Mouse (Mus musculus): Measurements from ENCODE around the gene Nectin2.

Nectin2 gene

GRCm38 (mm10) chr7:19745971-19746370 is 4.3 kb downstream of the Nectin2 start:
- DNase-seq (ENCODE audit: low read depth, low spot score): no peak

- no peak for DNase-seq (ENCODE audit: low read depth, low spot score)
Measured at GRCm38 (mm10) chr7:19744590-19745385, 5.5 kb downstream of the Nectin2 start.

GRCm38 (mm10) chr7:19743791-19744190 is 6.5 kb downstream of the Nectin2 start:
- no peak for DNase-seq (ENCODE audit: low read depth, low spot score)

- no peak for DNase-seq (ENCODE audit: low read depth, low spot score)
Measured at GRCm38 (mm10) chr7:19742468-19742867, 7.8 kb downstream of the Nectin2 start.

GRCm38 (mm10) chr7:19741329-19742031 is 8.8 kb downstream of the Nectin2 start:
- DNase-seq (ENCODE audit: low read depth, low spot score): peak; percentile 78

GRCm38 (mm10) chr7:19740269-19740668 is 10.0 kb downstream of the Nectin2 start:
- no peak for DNase-seq (ENCODE audit: low read depth, low spot score)

- DNase-seq (ENCODE audit: low read depth, low spot score): no peak
Measured at GRCm38 (mm10) chr7:19738771-19739170, 11.5 kb downstream of the Nectin2 start.

GRCm38 (mm10) chr7:19736389-19737057 is 13.8 kb downstream of the Nectin2 start:
- DNase-seq (ENCODE audit: low read depth, low spot score): no peak

GRCm38 (mm10) chr7:19734178-19734666 is 16.1 kb downstream of the Nectin2 start:
- DNase-seq (ENCODE audit: low read depth, low spot score): no peak

- no peak for DNase-seq (ENCODE audit: low read depth, low spot score)
Measured at GRCm38 (mm10) chr7:19726541-19726940, 23.7 kb downstream of the Nectin2 start.

GRCm38 (mm10) chr7:19724167-19724566 is 26.1 kb downstream of the Nectin2 start:
- DNase-seq (ENCODE audit: low read depth, low spot score): no peak

GRCm38 (mm10) chr7:19722754-19723195 is 27.5 kb downstream of the Nectin2 start:
- no peak for DNase-seq (ENCODE audit: low read depth, low spot score)

- DNase-seq (ENCODE audit: low read depth, low spot score): no peak
Measured at GRCm38 (mm10) chr7:19719200-19719599, 31.1 kb downstream of the Nectin2 start.

GRCm38 (mm10) chr7:19718297-19718952 is 31.9 kb downstream of the Nectin2 start:
- no peak for DNase-seq (ENCODE audit: low read depth, low spot score)

- DNase-seq (ENCODE audit: low read depth, low spot score): no peak
Measured at GRCm38 (mm10) chr7:19717346-19717745, 32.9 kb downstream of the Nectin2 start.

GRCm38 (mm10) chr7:19716822-19717221 is 33.5 kb downstream of the Nectin2 start:
- no peak for DNase-seq (ENCODE audit: low read depth, low spot score)

GRCm38 (mm10) chr7:19716055-19716682 is 34.1 kb downstream of the Nectin2 start:
- no peak for DNase-seq (ENCODE audit: low read depth, low spot score)

GRCm38 (mm10) chr7:19715239-19716054 is 34.8 kb downstream of the Nectin2 start, which contains the start of gene Tomm40:
Gene Tomm40 (minus strand): TSS chr7:19715438.
- DNase-seq (ENCODE audit: low read depth, low spot score): peak; percentile 99

- DNase-seq (ENCODE audit: low read depth, low spot score): no peak
Measured at GRCm38 (mm10) chr7:19714836-19715235, 35.4 kb downstream of the Nectin2 start.

- DNase-seq (ENCODE audit: low read depth, low spot score): no peak
Measured at GRCm38 (mm10) chr7:19713598-19713997, 36.7 kb downstream of the Nectin2 start.

Measured in WW6 (cell line).